Mouse (Mus musculus): ENCODE data around the gene H3f3b. TPM values are rescaled to one million over a fixed set of nuclear protein-coding genes. Genes with fewer than 3 reads are reported as not detected.

The H3f3b gene
- polyA plus RNA-seq, 1 experiment from 2014 or later: 2,341 TPM

GRCm38 (mm10) chr11:116014821-116015220 is 12.9 kb downstream of the H3f3b start:
- Histone ChIP-seq H3K9me3 (no peaks in the 10 kb centered on the region), H3K36me3 (replicated peaks) (0 out of 2 replicates have a peak, but pooled peaks cover 4% of the 10 kb centered on the region), H3K4me3 (replicated peaks) (no peak overlapping the region), H3K9ac (no peak overlapping the region), H3K27ac (0 out of 2 replicates have a peak overlapping the region, but pooled peaks have one; percentile 13), H3K4me2 (no peak overlapping the region), H3K27me3 (no peaks in the 10 kb centered on the region), H3K4me1 (peaks cover 24% of the 10 kb centered on the region)
- no peak for ATAC-seq (ENCODE audit: low FRiP score)
- 43% methylated on average over 8 of the region's 8 CpGs for WGBS

GRCm38 (mm10) chr11:116012262-116012947 is 15.4 kb downstream of the H3f3b start, which contains the start of gene Galk1:
TSS of gene Galk1 (minus strand) at chr11:116012719.
- Histone ChIP-seq H3K27ac (peak within 1 kb of the TSS; percentile 80), H3K4me3 (replicated peaks) (peak within 1 kb of the TSS; percentile 63), H3K4me1 (peaks cover 24% of the 10 kb centered on the region), H3K9me3 (no peaks in the 10 kb centered on the region), H3K36me3 (replicated peaks) (peaks cover 14% of the 10 kb centered on the region; the same call in 1 of the 2 replicates), H3K9ac (peak within 1 kb of the TSS; percentile 71), H3K4me2 (peak within 1 kb of the TSS; percentile 81), H3K27me3 (no peaks in the 10 kb centered on the region)
- WGBS: under 1% methylated on average over 54 of the region's 55 CpGs
- peak; percentile 87 for ATAC-seq (ENCODE audit: low FRiP score)

GRCm38 (mm10) chr11:116011529-116012261 is 16.1 kb downstream of the H3f3b start:
- peaks cover 17% of the 10 kb centered on the region; the same call in 1 of the 2 replicates for H3K36me3 ChIP-seq (replicated peaks)
- 24% methylated on average over 13 of the region's 14 CpGs for WGBS
- H3K9me3 ChIP-seq: no peaks in the 10 kb centered on the region
- H3K4me3 ChIP-seq (replicated peaks): peak overlapping the region; percentile 63
- peak overlapping the region; percentile 71 for H3K9ac ChIP-seq
- peak overlapping the region; percentile 80 for H3K27ac ChIP-seq
- no peaks in the 10 kb centered on the region for H3K27me3 ChIP-seq
- H3K4me1 ChIP-seq: peaks cover 24% of the 10 kb centered on the region
- H3K4me2 ChIP-seq: peak overlapping the region; percentile 81
- ATAC-seq (ENCODE audit: low FRiP score): no peak

- Histone ChIP-seq H3K4me3 (replicated peaks) (no peak overlapping the region), H3K4me1 (peaks cover 26% of the 10 kb centered on the region), H3K27me3 (no peaks in the 10 kb centered on the region), H3K36me3 (replicated peaks) (peaks cover 17% of the 10 kb centered on the region; the same call in 1 of the 2 replicates), H3K27ac (no peak overlapping the region), H3K9me3 (no peaks in the 10 kb centered on the region), H3K4me2 (no peak overlapping the region), H3K9ac (no peak overlapping the region)
- no peak for ATAC-seq (ENCODE audit: low FRiP score)
- 85% methylated on average over 5 of the region's 5 CpGs for WGBS
Observed at GRCm38 (mm10) chr11:116010948-116011347, 16.8 kb downstream of the H3f3b start.

- Histone ChIP-seq H3K9me3 (no peaks in the 10 kb centered on the region), H3K9ac (no peak overlapping the region), H3K4me1 (peaks cover 34% of the 10 kb centered on the region), H3K36me3 (replicated peaks) (peaks cover 17% of the 10 kb centered on the region; the same call in 1 of the 2 replicates), H3K4me2 (no peak overlapping the region), H3K4me3 (replicated peaks) (no peak overlapping the region), H3K27ac (no peak overlapping the region), H3K27me3 (no peaks in the 10 kb centered on the region)
- 92% methylated on average over 8 of the region's 8 CpGs for WGBS
- ATAC-seq (ENCODE audit: low FRiP score): no peak
Observed at GRCm38 (mm10) chr11:116010146-116010545, 17.6 kb downstream of the H3f3b start.

GRCm38 (mm10) chr11:116009661-116010060 is 18.1 kb downstream of the H3f3b start:
- Histone ChIP-seq H3K27me3 (no peaks in the 10 kb centered on the region), H3K27ac (no peak overlapping the region), H3K4me2 (no peak overlapping the region), H3K4me1 (peaks cover 36% of the 10 kb centered on the region), H3K36me3 (replicated peaks) (peaks cover 17% of the 10 kb centered on the region; the same call in 1 of the 2 replicates), H3K4me3 (replicated peaks) (no peak overlapping the region), H3K9me3 (no peaks in the 10 kb centered on the region), H3K9ac (no peak overlapping the region)
- WGBS: 93% methylated on average over 11 of the region's 11 CpGs
- no peak for ATAC-seq (ENCODE audit: low FRiP score)

GRCm38 (mm10) chr11:116008832-116009375 is 18.9 kb downstream of the H3f3b start:
- Histone ChIP-seq H3K36me3 (replicated peaks) (peaks cover 17% of the 10 kb centered on the region; the same call in 1 of the 2 replicates), H3K27me3 (no peaks in the 10 kb centered on the region), H3K4me1 (peaks cover 37% of the 10 kb centered on the region), H3K9me3 (no peaks in the 10 kb centered on the region), H3K27ac (no peak overlapping the region), H3K4me2 (no peak overlapping the region), H3K9ac (no peak overlapping the region), H3K4me3 (replicated peaks) (no peak overlapping the region)
- WGBS: 89% methylated on average over 13 of the region's 13 CpGs
- no peak for ATAC-seq (ENCODE audit: low FRiP score)

- Histone ChIP-seq H3K4me1 (peaks cover 37% of the 10 kb centered on the region), H3K4me2 (no peak overlapping the region), H3K4me3 (replicated peaks) (no peak overlapping the region), H3K27ac (no peak overlapping the region), H3K36me3 (replicated peaks) (peaks cover 17% of the 10 kb centered on the region; the same call in 1 of the 2 replicates), H3K9ac (no peak overlapping the region), H3K27me3 (no peaks in the 10 kb centered on the region), H3K9me3 (no peaks in the 10 kb centered on the region)
- no peak for ATAC-seq (ENCODE audit: low FRiP score)
- 91% methylated on average over 11 of the region's 11 CpGs for WGBS
Observed at GRCm38 (mm10) chr11:116008411-116008810, 19.4 kb downstream of the H3f3b start.

- no peak overlapping the region for H3K4me3 ChIP-seq (replicated peaks)
- WGBS: 85% methylated on average over 28 of the region's 28 CpGs
Observed at GRCm38 (mm10) chr11:116007095-116007850, 20.5 kb downstream of the H3f3b start.

GRCm38 (mm10) chr11:116005701-116006419 is 21.9 kb downstream of the H3f3b start:
- Histone ChIP-seq H3K36me3 (replicated peaks) (peaks cover 17% of the 10 kb centered on the region; the same call in 1 of the 2 replicates), H3K4me3 (replicated peaks) (0 out of 2 replicates have a peak overlapping the region, but pooled peaks have one; percentile 35), H3K4me1 (peaks cover 20% of the 10 kb centered on the region), H3K27me3 (no peaks in the 10 kb centered on the region), H3K4me2 (peak overlapping the region; percentile 67), H3K27ac (no peak overlapping the region), H3K9ac (0 out of 2 replicates have a peak overlapping the region, but pooled peaks have one; percentile 47), H3K9me3 (0 out of 2 replicates have a peak, but pooled peaks cover 3% of the 10 kb centered on the region)
- ATAC-seq (ENCODE audit: low FRiP score): 0 out of 2 replicates have a peak, but pooled peaks have one; percentile 22
- WGBS: 70% methylated on average over 9 of the region's 9 CpGs

More at GRCm38 (mm10) chr11:116007095-116007850, 20.5 kb downstream of the H3f3b start:
- ATAC-seq (ENCODE audit: low FRiP score): no peak
- Histone ChIP-seq H3K27ac (no peak overlapping the region), H3K4me1 (peaks cover 28% of the 10 kb centered on the region), H3K9ac (no peak overlapping the region), H3K4me2 (no peak overlapping the region), H3K27me3 (no peaks in the 10 kb centered on the region), H3K9me3 (0 out of 2 replicates have a peak, but pooled peaks cover 3% of the 10 kb centered on the region), H3K36me3 (replicated peaks) (peaks cover 17% of the 10 kb centered on the region; the same call in 1 of the 2 replicates)
